Mouse (Mus musculus): ENCODE data around the gene Faap20.

DNA sequence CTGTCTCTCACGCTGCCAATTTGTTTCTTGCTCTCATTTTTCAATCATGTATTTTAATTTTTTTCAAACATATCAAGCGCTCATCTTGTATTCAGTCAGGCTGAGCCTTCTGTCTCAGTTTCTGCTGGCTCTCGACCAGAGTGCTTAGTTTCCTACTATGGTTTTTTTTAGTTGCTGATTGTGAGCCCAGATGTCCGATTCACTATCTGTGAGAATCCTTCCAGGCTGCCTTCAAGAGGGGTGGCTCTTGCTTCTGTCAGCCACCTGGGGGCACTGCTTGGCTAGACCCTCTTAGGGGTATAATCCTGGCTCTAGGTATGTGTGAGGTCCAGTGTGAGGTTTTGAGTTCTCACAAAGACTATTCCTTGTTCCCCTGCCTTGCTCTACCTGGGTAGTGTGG lies 46.4 kb downstream of the Faap20 start:
- TF ChIP-seq CTCF (IDR thresholded peaks at IDR 0.05), result peak; percentile 30
- TF ChIP-seq EP300 (IDR thresholded peaks at IDR 0.05), result no peak

Data from lung, postnatal 0 days (tissue).